8 mouse cellular contexts compared by ENCODE assay signal in genomic region chr2:167313501-167314326, GRCm38 (mm10). TPM values are rescaled to one million over a fixed set of nuclear protein-coding genes. Genes with fewer than 3 reads are reported as not detected.
A peak's percentile ranks its signal among the peaks of the same experiment; 100 is the strongest.
DNase-seq lines count a peak whose midpoint lies in the region; ATAC-seq and TF ChIP-seq lines count a peak whose summit lies in the region.

No protein-coding gene starts in this region.

- H3K4me2 ChIP-seq in hindbrain, embryonic 14.5 days (replicated peaks), result no peak overlapping the region
- H3K4me2 ChIP-seq in midbrain, postnatal 0 days (ENCODE audit: low read depth, low read length, poor library complexity, severe bottlenecking), result no peak overlapping the region

- H3K4me3 ChIP-seq in hindbrain, embryonic 14.5 days (replicated peaks; ENCODE audit: low read length), result no peak overlapping the region
- no peak overlapping the region for H3K4me3 ChIP-seq in midbrain, postnatal 0 days (ENCODE audit: low read depth, low read length)

- peak overlapping the region; percentile 73 for H3K27ac ChIP-seq in hindbrain, embryonic 14.5 days
- peak overlapping the region; percentile 26; the same call in 1 of the 2 replicates for H3K27ac ChIP-seq in midbrain, postnatal 0 days (ENCODE audit: low read depth, low read length)

- peak; percentile 31 for DNase-seq in embryo, embryonic 11 days
- DNase-seq in embryo, embryonic 10 days (ENCODE audit: low spot score), result no peak
- peak; percentile 84 for DNase-seq in adrenal gland, postnatal 10 days
- peak; percentile 35 for DNase-seq in forelimb bud, embryonic 11.5 days (ENCODE audit: low read depth, low spot score)
- DNase-seq in hindbrain, embryonic 14.5 days (ENCODE audit: low spot score), result peak; percentile 63
- peak; percentile 52 for DNase-seq in liver
- peak; percentile 87 for DNase-seq in midbrain, postnatal 0 days (ENCODE audit: low spot score)
- no peak for DNase-seq in c-Kit-positive CD71-positive TER-119-positive erythroid progenitor cells, embryonic 14.5 days (ENCODE audit: low spot score)

- 62% methylated on average over 13 of the region's 13 CpGs for WGBS in hindbrain, embryonic 14.5 days
- whole genome bisulfite sequencing in midbrain, postnatal 0 days, result 60% methylated on average over 13 of the region's 13 CpGs

- peaks cover 34% of the 10 kb centered on the region for H3K4me1 ChIP-seq in hindbrain, embryonic 14.5 days (replicated peaks; ENCODE audit: control insufficient read depth, insufficient read depth, low read length)
- H3K4me1 ChIP-seq in midbrain, postnatal 0 days (ENCODE audit: insufficient read depth, low read length), result peaks cover 7% of the 10 kb centered on the region; the same call in 1 of the 2 replicates

- H3K36me3 ChIP-seq in hindbrain, embryonic 14.5 days (replicated peaks; ENCODE audit: control insufficient read depth, insufficient read depth), result peaks cover 7% of the 10 kb centered on the region; the same call in 1 of the 2 replicates
- H3K36me3 ChIP-seq in midbrain, postnatal 0 days (ENCODE audit: insufficient read depth, low read length), result peaks cover 11% of the 10 kb centered on the region; the same call in 1 of the 2 replicates

- TF ChIP-seq CTCF in midbrain, postnatal 0 days (IDR thresholded peaks at IDR 0.05), result no peak

- H3K9ac ChIP-seq in hindbrain, embryonic 14.5 days, result no peak overlapping the region
- no peak overlapping the region for H3K9ac ChIP-seq in midbrain, postnatal 0 days (replicated peaks; ENCODE audit: low read length, poor library complexity, severe bottlenecking)

- H3K27me3 ChIP-seq in hindbrain, embryonic 14.5 days (ENCODE audit: control insufficient read depth, insufficient read depth, low read length), result no peaks in the 10 kb centered on the region
- H3K27me3 ChIP-seq in midbrain, postnatal 0 days (ENCODE audit: insufficient read depth, low read length), result no peaks in the 10 kb centered on the region

- ATAC-seq in hindbrain, embryonic 14.5 days (ENCODE audit: low FRiP score), result peak; percentile 72
- ATAC-seq in midbrain, postnatal 0 days (ENCODE audit: low FRiP score), result peak; percentile 68

- no peaks in the 10 kb centered on the region for H3K9me3 ChIP-seq in hindbrain, embryonic 14.5 days (ENCODE audit: control insufficient read depth, low read length)
- no peaks in the 10 kb centered on the region for H3K9me3 ChIP-seq in midbrain, postnatal 0 days (ENCODE audit: low read length)

RNA-seq across cellular contexts. Expression of gene B4galt5, which starts 35.3 kb away (rescaled TPM):
- total RNA-seq in adrenal gland, postnatal 10 days (2021), result 10 to 100 TPM; 55.5 to 76.9 TPM
- polyA plus RNA-seq in hindbrain, embryonic 14.5 days (2014; fragmentation: Nextera tagmentation; extraction: Ambion mirVana), result 24.7 and 33.3 TPM in 2 replicates
- total RNA-seq in midbrain, postnatal 0 days (2014; rRNA removed), result 64.1 and 88.3 TPM in 2 replicates
- polyA plus RNA-seq in midbrain, postnatal 0 days (2015; fragmentation: Nextera tagmentation; extraction: Ambion mirVana), result 29.1 and 35.6 TPM in 2 replicates

Comparison
In these comparisons a context has a peak if more than half of its experiments do, and no peak if none do; other contexts are left out.
1. DNase-seq: peak in embryo, embryonic 11 days (single experiment), adrenal gland, postnatal 10 days (single experiment), forelimb bud, embryonic 11.5 days (single experiment), hindbrain, embryonic 14.5 days (single experiment), liver (single experiment) and midbrain, postnatal 0 days (single experiment); none in embryo, embryonic 10 days (single experiment) and c-Kit-positive CD71-positive TER-119-positive erythroid progenitor cells, embryonic 14.5 days (single experiment).